ENCODE assay signal across 1 mouse cellular context in the genomic region with DNA sequence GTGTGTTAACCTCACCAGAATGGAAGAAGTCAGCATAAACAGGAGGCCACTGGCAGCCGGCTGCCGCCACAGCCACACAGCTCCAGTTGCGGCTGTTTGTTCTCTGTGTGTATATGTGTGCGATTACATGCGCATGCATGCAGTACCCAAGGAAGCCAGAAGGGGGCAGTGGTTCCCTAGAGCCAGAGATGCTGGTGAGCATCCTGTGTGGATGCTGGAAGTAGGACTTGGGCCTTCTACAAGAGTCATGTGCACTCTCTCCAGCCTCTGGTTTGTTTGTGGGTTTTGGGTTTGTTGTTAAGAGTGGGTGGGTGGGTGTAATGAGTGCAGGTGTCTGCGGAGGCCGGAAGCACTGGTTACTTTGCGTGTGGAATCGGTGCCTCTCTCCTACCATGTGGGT.
TF ChIP-seq lines count a peak whose summit lies in the region.

No protein-coding gene starts in this region.

TF ChIP-seq in CH12.LX, 34 proteins besides CTCF, POLR2A, EP300 and RAD21:
- TF ChIP-seq ZKSCAN1 (IDR thresholded peaks at IDR 0.05; ENCODE audit: borderline replicate concordance, low read depth, low read length), result no peak
- no peak for TF ChIP-seq MYC (IDR thresholded peaks at IDR 0.05; ENCODE audit: low read depth, low read length)
- no peak for TF ChIP-seq JUND (conservative IDR thresholded peaks at IDR 0.05; ENCODE audit: low read depth, low read length)
- TF ChIP-seq MAX (IDR thresholded peaks at IDR 0.05; ENCODE audit: low read length), result no peak
- no peak for TF ChIP-seq ZC3H11A (IDR thresholded peaks at IDR 0.05; ENCODE audit: low read depth, low read length)
- TF ChIP-seq KAT2A (IDR thresholded peaks at IDR 0.05; ENCODE audit: insufficient replicate concordance, low read length), result no peak
- no peak for TF ChIP-seq NRF1 (IDR thresholded peaks at IDR 0.05; ENCODE audit: low read depth, low read length)
- no peak for TF ChIP-seq CHD1 (IDR thresholded peaks at IDR 0.05; ENCODE audit: low read depth, low read length)
- no peak for TF ChIP-seq ELF1 (IDR thresholded peaks at IDR 0.05; ENCODE audit: low read depth, low read length)
- TF ChIP-seq CHD2 (IDR thresholded peaks at IDR 0.05; ENCODE audit: low read length), result no peak
- TF ChIP-seq UBTF (IDR thresholded peaks at IDR 0.05; ENCODE audit: low read depth, low read length), result no peak
- no peak for TF ChIP-seq JUN (IDR thresholded peaks at IDR 0.05; ENCODE audit: insufficient read depth, low read depth, low read length)
- no peak for TF ChIP-seq MAFK (IDR thresholded peaks at IDR 0.05; ENCODE audit: insufficient replicate concordance, low read length)
- no peak for TF ChIP-seq TCF12 (IDR thresholded peaks at IDR 0.05; ENCODE audit: low read depth, low read length)
- no peak for TF ChIP-seq TBP (conservative IDR thresholded peaks at IDR 0.05; ENCODE audit: low read depth, low read length)
- TF ChIP-seq ZMIZ1 (IDR thresholded peaks at IDR 0.05; ENCODE audit: low read depth, low read length), result no peak
